Mouse (Mus musculus): ENCODE measurements around the gene Ctdspl. TPM values are rescaled to one million over a fixed set of nuclear protein-coding genes. Genes with fewer than 3 reads are reported as not detected.
A peak's percentile ranks its signal among the peaks of the same experiment; 100 is the strongest.

The Ctdspl gene
- total RNA-seq, 2 experiments from 2014 or later = 4.9 to 5.1 TPM

DNA sequence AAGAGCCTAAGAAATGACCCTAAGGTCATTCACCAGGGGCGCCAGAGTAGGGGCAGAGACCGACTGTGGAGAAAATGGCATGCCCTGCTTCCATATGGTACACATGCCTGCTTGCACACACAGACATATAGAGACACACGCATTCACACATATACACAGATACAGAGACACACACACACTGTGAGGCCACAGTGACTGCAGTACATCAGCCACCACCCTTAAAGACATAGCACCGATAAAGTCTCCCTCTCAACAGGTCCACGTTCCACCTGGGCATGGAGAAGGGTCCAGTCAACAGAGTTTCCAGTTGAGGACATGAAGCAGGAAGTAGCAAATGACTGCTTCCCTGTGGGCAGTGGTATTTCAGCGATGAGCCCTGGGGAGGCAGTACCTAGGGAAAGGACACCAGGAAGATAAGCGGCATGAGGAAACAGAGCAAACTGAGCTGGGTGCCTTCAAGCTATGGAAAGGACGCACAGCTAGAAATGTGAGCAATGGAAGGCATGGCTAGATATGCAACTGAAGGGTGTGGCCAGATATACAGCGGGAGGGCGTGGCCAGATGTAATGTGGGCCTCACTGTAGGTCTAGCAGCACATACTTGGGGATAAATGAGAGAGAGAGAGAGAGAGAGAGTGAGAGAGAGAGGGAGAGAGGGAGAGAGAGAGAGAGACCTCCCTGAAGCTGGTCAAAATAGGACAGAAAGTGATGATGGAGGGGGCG, 122.1 kb downstream of the Ctdspl start:
- DNase-seq = no peak
- intact Hi-C loops (cut with DNase I) = no loop called here

GRCm38 (mm10) chr9:119051158-119051557, 124.9 kb downstream of the Ctdspl start:
- no peak for DNase-seq
- intact Hi-C loops (cut with DNase I) = no loop called here

- intact Hi-C loops (cut with DNase I) = no loop called here
- DNase-seq = no peak
Measured at GRCm38 (mm10) chr9:119052154-119052944, 126.1 kb downstream of the Ctdspl start, which contains the start of gene Vill. Vill (plus strand) TSS chr9:119052778.

GRCm38 (mm10) chr9:119053964-119054576, 127.8 kb downstream of the Ctdspl start:
- DNase-seq = no peak
- intact Hi-C loops (cut with DNase I) = no loop called here

DNA sequence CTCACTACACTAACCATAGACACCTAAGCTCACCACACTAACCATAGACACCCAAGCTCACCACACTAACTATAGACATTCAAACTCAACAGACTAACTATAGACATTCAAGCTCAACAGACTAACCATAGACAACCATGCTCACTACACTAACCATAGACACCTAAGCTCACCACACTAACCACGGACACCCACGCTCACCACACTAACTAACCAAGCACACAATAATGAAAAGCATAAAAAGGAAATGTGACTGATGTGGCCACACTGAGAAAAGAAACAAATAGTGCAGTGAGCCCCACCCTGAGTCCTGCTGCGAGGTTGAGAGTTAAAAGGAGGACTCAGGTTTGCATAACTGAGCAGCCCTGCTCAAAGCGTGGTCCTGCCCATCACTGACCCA, 129.1 kb downstream of the Ctdspl start:
- DNase-seq = no peak
- intact Hi-C loops (cut with DNase I) = no loop called here

DNA sequence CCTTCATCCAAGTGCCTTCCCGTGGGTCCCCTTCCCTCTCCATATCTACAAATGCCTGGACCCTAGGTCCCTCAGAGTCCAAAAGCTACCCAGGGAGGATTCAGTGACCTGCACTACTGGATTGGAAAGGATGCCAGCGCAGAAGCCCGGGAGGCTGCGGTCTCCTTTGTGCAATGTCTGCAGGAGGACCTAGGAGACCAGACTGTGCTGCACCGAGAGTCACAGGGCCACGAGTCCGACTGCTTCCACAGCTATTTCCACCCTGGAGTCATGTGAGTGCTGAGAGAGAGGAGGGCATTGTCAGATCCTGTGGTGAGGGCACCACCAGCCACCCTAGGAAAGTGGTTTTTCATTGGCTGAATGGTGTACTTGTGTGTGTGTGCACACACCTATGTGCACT, 132.0 kb downstream of the Ctdspl start:
- DNase-seq = no peak
- intact Hi-C loops (cut with DNase I) = no loop called here

DNA sequence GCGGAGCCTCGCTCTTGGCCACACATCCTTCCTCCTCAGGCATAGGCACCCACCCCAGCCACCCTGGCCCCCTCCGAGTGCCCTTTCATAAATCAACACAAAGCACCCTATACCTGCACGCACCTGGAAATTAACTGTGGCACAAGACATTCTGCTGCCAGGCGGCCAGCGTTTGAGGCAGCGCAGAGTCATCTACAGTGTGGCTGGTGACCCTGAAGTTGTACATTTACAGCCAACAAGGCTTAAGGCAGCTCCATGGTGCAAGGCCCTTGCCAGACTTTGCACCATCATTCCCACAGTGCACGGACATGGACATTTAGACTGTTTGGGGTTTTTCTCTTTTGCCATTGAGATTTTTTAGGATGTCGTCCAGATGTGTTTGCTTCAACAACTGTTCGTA, 134.4 kb downstream of the Ctdspl start:
- intact Hi-C loops (cut with DNase I) = no loop called here
- no peak for DNase-seq

GRCm38 (mm10) chr9:119063036-119063644, 136.9 kb downstream of the Ctdspl start:
- no peak for DNase-seq

DNA sequence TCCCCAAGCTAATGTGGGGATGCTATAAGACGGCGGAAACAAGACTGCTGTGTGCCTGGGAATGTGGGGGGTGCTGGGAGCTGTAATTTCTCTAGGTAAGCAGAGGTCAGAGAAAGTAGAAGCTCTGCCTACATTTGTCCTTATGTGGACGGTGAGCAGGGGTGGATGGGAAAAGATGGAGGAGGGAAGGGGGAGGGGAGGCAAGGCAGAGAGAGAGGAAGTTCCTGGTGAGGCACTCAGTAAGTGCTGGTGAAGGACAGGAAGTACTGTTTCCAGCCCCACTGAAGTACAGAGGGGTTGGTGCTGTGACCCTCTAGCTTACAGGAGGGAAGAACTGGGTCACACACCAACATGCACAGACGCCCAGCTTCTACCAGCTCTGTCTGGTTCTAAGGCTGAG, 138.0 kb downstream of the Ctdspl start:
- DNase-seq = no peak
- intact Hi-C loops (cut with DNase I) = no loop called here

More at GRCm38 (mm10) chr9:119063036-119063644, 136.9 kb downstream of the Ctdspl start:
- intact Hi-C loops (cut with DNase I) = no loop called here

- intact Hi-C loops (cut with DNase I) = loop anchor here (1.0 to 5.0 kb wide), 3 partner anchors 40 to 465 kb away; no protein-coding TSS in a partner anchor
Measured at GRCm38 (mm10) chr9:119067601-119068000, 141.3 kb downstream of the Ctdspl start.

GRCm38 (mm10) chr9:119068266-119068665, 142.0 kb downstream of the Ctdspl start:
- no peak for DNase-seq
- intact Hi-C loops (cut with DNase I) = loop anchor here (5.0 kb wide), 2 partner anchors 41 to 466 kb away; no protein-coding TSS in a partner anchor

More at GRCm38 (mm10) chr9:119067601-119068000, 141.3 kb downstream of the Ctdspl start:
- DNase-seq = peak; percentile 67 to 75

- DNase-seq = no peak
- intact Hi-C loops (cut with DNase I) = no loop called here
Measured at GRCm38 (mm10) chr9:119070173-119070825, 144.0 kb downstream of the Ctdspl start.

GRCm38 (mm10) chr9:119071786-119072185, 145.5 kb downstream of the Ctdspl start:
- intact Hi-C loops (cut with DNase I) = no loop called here
- DNase-seq = no peak

DNA sequence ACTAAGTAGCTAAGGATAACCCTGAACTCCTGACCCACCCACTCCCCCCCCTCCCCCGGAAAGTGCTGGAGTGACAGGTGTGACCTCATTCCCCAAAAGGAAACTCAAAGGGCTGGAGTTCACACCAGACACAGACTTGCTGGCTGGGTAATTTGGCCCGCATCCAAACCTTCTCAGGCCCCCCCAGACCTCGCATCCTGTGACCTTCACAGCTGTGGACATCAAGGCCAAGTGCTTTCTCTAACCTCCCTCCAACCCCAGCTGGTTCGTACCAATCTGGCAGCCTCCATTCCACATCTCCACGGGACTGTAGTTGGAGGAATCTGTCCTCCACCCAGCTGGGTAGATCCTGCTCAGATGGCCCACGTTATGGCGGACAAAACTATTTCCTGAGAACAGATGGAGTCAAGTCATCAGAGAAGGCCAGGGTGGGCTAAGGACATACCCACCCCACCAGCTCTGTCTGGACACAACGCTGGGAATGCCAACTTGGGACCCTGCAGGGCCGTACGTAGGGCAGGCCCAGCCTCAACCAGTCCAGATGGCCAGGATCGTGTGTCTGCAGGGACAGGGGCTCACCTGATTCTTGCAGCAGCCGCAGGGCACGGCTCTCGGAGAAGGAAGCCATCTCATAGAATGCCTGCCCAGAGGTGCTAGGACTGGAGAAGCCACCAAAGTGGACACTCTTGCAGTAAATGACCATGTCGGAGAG, 147.1 kb downstream of the Ctdspl start:
- intact Hi-C loops (cut with DNase I) = no loop called here

GRCm38 (mm10) chr9:119075685-119076084, 149.4 kb downstream of the Ctdspl start:
- intact Hi-C loops (cut with DNase I) = no loop called here
- DNase-seq = no peak

More for the DNA sequence above, 147.1 kb downstream of the Ctdspl start:
- no peak for DNase-seq

- DNase-seq = no peak
- intact Hi-C loops (cut with DNase I) = no loop called here
Measured at GRCm38 (mm10) chr9:119080040-119080675, 153.9 kb downstream of the Ctdspl start.

- intact Hi-C loops (cut with DNase I) = no loop called here
Measured at GRCm38 (mm10) chr9:119082039-119082438, 155.8 kb downstream of the Ctdspl start.

DNA sequence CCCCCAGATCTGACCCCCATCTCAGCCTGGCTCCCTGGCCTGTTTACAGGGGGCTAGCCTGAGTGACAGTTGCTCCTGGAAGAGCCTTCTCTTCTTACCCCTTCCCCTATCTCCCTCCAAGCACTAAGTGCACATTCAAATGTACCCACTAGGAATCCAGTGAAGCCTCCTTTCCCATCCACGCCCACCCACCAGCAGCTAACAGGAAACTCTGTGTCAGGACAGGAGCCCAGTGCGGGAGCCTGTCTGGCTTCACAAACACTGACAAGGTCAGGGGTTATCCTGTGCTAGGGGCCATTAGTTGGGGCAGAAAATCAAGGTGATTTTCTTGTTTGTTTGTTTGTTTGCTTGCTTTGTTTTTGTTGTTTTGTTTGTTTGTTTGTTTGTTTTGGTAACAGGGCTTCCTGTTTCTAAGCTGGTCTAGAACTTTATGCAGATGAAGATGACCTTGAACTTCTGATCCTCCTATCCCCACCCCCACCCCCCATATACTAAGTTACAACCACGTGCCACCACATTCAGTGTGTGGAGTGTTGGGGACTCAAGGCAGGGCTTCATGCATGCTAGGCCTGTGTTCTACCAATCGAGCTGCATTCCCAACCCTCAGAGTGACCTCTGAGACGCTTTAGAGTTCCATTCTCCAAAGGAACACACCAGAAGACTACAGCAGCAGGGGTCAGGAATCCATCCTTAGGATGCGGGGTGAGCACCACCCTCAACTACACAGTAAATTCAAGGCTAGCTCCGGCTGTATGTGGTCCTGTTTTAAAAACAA, 156.6 kb downstream of the Ctdspl start:
- intact Hi-C loops (cut with DNase I) = no loop called here
- no peak for DNase-seq

More at GRCm38 (mm10) chr9:119082039-119082438, 155.8 kb downstream of the Ctdspl start:
- DNase-seq = no peak

Data from gastrocnemius, postnatal 36 days (tissue).